Mouse (Mus musculus) large intestine, adult 2 months (tissue): ENCODE data around the gene Cdc123. TPM values are rescaled to one million over a fixed set of nuclear protein-coding genes. Genes with fewer than 3 reads are reported as not detected.

Experiments used
- DNase-seq: peaks from one replicate; pipeline ENCODE4 v3.0.0-alpha.2; 2012; ENCODE audit warnings: low read depth, low spot score
- WGBS: fragments of 180-500 bp; shearing (Covaris S2); methylation state at CpG from one replicate; pipeline ENCODE4 v1.1.7; 2018; 5-methylcytosine and 5-hydroxymethylcytosine counted together
- polyA plus RNA-seq: library from polyadenylated mRNA; depleted of rRNA; stranded (reverse); fragments of >200 nt; gene quantifications from 2 replicates; pipeline ENCODE4 v1.2.3, GENCODE M21; 2012; rRNA removed

Gene Cdc123
- polyA plus RNA-seq, result 89.1 and 98.5 TPM in 2 replicates

- peak; percentile 80 for DNase-seq
- WGBS, result under 1% methylated on average over 53 of the region's 53 CpGs
Measured at GRCm38 (mm10) chr2:5844873-5845631, at the start of gene Cdc123, which contains the start of gene Nudt5. TSS of gene Cdc123 (minus strand) at chr2:5845164. TSS of gene Nudt5 (plus strand) at chr2:5845019.

- WGBS, result 8% methylated on average over 11 of the region's 11 CpGs
- peak; percentile 38 for DNase-seq
Measured at GRCm38 (mm10) chr2:5894296-5894695, 49.3 kb upstream of the Cdc123 start.

GRCm38 (mm10) chr2:5889412-5889811 is 44.4 kb upstream of the Cdc123 start:
- WGBS, result 60% methylated on average over 2 of the region's 2 CpGs
- DNase-seq, result no peak

GRCm38 (mm10) chr2:5888865-5889264 is 43.9 kb upstream of the Cdc123 start:
- WGBS, result 75% methylated on average over 5 of the region's 5 CpGs
- no peak for DNase-seq

GRCm38 (mm10) chr2:5877446-5877845 is 32.5 kb upstream of the Cdc123 start:
- 35% methylated on average over 3 of the region's 3 CpGs for WGBS
- DNase-seq, result no peak

- DNase-seq, result no peak
- 87% methylated on average over 5 of the region's 5 CpGs for WGBS
Measured at GRCm38 (mm10) chr2:5869746-5870145, 24.8 kb upstream of the Cdc123 start.

- DNase-seq, result no peak
- WGBS, result 53% methylated on average over 2 of the region's 2 CpGs
Measured at GRCm38 (mm10) chr2:5867681-5868080, 22.7 kb upstream of the Cdc123 start.

GRCm38 (mm10) chr2:5862834-5863233 is 17.9 kb upstream of the Cdc123 start, which contains the start of gene Gm13199:
TSS of gene Gm13199 (minus strand) at chr2:5862934.
- WGBS, result 93% methylated on average over 3 of the region's 3 CpGs
- DNase-seq, result no peak

- WGBS, result 59% methylated on average over 5 of the region's 5 CpGs
Measured at GRCm38 (mm10) chr2:5851866-5852265, 6.9 kb upstream of the Cdc123 start.

GRCm38 (mm10) chr2:5851116-5851515 is 6.2 kb upstream of the Cdc123 start:
- WGBS, result 92% methylated on average over 9 of the region's 9 CpGs
- no peak for DNase-seq

More at GRCm38 (mm10) chr2:5851866-5852265, 6.9 kb upstream of the Cdc123 start:
- DNase-seq, result no peak

- 7% methylated on average over 4 of the region's 4 CpGs for WGBS
- DNase-seq, result no peak
Measured at GRCm38 (mm10) chr2:5845826-5846225, 862 bp upstream of the Cdc123 start.

- no peak for DNase-seq
- 2% methylated on average over 23 of the region's 23 CpGs for WGBS
Measured at GRCm38 (mm10) chr2:5844181-5844872, 637 bp downstream of the Cdc123 start.

- DNase-seq, result no peak
- WGBS, result 94% methylated on average over 11 of the region's 11 CpGs
Measured at GRCm38 (mm10) chr2:5840815-5841214, 4.1 kb downstream of the Cdc123 start.

GRCm38 (mm10) chr2:5825265-5825913 is 19.6 kb downstream of the Cdc123 start:
- WGBS, result 80% methylated on average over 5 of the region's 5 CpGs
- DNase-seq, result no peak

- no peak for DNase-seq
- WGBS, result 65% methylated on average over 5 of the region's 5 CpGs
Measured at GRCm38 (mm10) chr2:5824685-5825084, 20.3 kb downstream of the Cdc123 start.

- DNase-seq, result no peak
- WGBS, result 24% methylated on average over 1 of the region's 1 CpGs
Measured at GRCm38 (mm10) chr2:5824213-5824612, 20.8 kb downstream of the Cdc123 start.

GRCm38 (mm10) chr2:5822449-5822848 is 22.5 kb downstream of the Cdc123 start:
- WGBS, result 89% methylated on average over 6 of the region's 6 CpGs
- no peak for DNase-seq

GRCm38 (mm10) chr2:5821264-5821663 is 23.7 kb downstream of the Cdc123 start:
- DNase-seq, result no peak
- WGBS, result 82% methylated on average over 10 of the region's 10 CpGs

- no peak for DNase-seq
- 77% methylated on average over 5 of the region's 5 CpGs for WGBS
Measured at GRCm38 (mm10) chr2:5811235-5811782, 33.7 kb downstream of the Cdc123 start.
